Mouse (Mus musculus) splenic B cell, adult 2 months (primary cell): ENCODE results near the gene Gramd1b.

Experiments
- DNase-seq: peaks from one replicate; pipeline ENCODE4 v3.0.0-alpha.2; 2011; ENCODE audit warnings: low read depth, low spot score
- H3K27me3 ChIP-seq: 2 replicates; pipeline ENCODE4 v1.6.1; 2012; ENCODE audit warnings: mild to moderate bottlenecking, low read length, moderate library complexity, mixed read lengths; ENCODE audit not compliant: control insufficient read depth, poor library complexity, insufficient read depth, severe bottlenecking
- H3K36me3 ChIP-seq: 2 replicates; pipeline ENCODE4 v1.6.1; 2012; ENCODE audit warnings: mild to moderate bottlenecking, low read length, moderate library complexity, mixed read lengths; ENCODE audit not compliant: control insufficient read depth, poor library complexity, insufficient read depth, severe bottlenecking

The Gramd1b gene

DNA sequence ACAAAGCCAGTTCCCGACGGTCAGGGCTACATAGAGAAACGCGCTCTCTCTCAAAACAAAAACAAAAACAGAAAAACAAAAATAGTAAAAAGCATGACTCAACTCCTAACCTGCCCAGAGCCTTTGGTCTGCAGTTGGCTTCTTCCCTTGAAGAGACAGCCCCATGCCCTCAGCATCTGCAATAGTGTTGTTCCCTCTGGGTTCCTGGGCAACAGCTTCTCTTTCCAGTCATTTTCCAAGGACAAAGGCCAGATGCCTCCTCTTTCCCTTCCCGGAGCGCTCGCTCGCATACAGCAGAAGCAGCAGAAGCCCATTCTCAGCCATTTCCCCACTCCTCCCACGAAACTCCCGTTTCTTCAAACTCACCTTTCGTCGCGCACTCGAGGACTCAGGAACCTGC is 118.3 kb downstream of the Gramd1b start:
- DNase-seq, result no peak
- Histone ChIP-seq H3K27me3 (no peaks in the 10 kb centered on the region), H3K36me3 (no peaks in the 10 kb centered on the region)

DNA sequence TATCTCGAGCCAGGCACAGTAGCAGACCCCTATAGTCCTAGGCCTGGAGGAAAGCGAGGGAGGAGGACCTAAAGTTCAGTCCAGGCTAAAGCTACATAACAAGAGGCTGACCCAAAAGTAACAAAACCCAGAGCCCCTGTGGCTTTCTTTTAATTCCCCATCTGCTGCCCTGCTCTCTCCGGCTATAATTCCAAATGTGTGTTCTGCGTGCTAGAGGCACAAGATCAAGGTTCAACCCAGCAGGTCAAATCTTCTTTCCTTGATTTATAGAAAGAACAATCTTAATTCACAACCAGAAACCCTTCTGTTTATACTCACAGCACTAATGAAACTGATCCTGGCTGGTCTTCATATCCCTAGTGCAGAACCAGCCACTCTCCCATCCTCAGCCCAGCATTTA is 118.9 kb downstream of the Gramd1b start:
- Histone ChIP-seq H3K27me3 (no peaks in the 10 kb centered on the region), H3K36me3 (no peaks in the 10 kb centered on the region)
- no peak for DNase-seq

DNA sequence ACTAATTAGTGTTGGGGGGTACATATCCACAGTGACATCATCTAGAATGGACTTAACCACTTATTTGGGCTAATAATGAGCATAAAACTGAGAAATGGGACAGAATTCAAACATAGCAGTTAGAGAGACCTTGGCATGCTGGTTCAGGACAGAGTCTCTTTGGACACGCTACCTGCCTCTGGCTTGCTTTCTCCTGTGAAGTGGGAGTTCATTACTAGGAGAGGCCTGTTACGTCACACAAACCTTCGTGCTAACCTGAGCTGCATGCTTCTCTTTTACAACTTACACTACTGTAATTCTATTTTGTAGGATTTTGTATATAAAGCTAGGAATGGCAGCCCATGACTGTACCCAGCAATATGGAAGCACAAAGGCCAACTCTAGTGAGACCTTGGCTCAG is 120.3 kb downstream of the Gramd1b start:
- Histone ChIP-seq H3K27me3 (no peaks in the 10 kb centered on the region), H3K36me3 (no peaks in the 10 kb centered on the region)
- DNase-seq, result no peak

DNA sequence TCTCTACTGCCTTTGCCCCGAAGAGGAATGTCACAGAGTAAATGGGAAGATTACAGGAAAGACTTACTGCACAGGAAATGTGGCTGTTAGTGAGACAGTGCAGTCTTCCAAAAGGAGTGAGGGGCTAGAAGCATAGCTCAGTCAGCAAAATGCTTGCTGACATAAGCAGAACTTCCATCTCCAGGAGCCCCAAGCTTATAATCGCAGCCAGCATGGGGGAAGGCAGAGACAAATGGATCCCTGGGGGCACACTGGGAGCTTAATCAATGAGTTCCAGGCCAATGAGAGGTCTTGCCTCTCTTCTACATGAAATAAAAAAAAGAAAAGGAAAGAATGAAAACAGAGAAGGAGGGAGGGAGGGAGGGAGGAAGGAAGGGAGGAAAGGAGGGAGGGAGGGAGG is 122.1 kb downstream of the Gramd1b start:
- no peak for DNase-seq
- Histone ChIP-seq H3K27me3 (no peaks in the 10 kb centered on the region), H3K36me3 (no peaks in the 10 kb centered on the region)

DNA sequence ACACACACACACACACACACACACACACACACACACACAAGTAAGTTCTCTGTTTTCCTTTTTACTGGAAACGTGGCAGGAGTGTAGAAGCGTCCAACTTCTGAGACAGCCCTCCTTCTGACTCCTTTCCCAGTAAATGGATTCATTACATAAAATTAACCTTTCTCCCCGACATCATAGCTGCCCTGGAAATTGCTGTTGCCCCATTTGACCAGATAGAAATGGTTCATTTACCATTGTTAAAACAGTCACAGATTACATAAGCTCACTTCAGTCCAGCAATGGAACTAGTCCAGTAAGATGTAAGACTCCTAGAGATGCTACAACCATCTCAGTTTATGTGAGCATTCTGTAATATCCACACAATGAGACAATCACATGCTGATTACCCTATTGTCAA is 122.8 kb downstream of the Gramd1b start:
- DNase-seq, result no peak
- no peaks in the 10 kb centered on the region for H3K27me3 ChIP-seq

DNA sequence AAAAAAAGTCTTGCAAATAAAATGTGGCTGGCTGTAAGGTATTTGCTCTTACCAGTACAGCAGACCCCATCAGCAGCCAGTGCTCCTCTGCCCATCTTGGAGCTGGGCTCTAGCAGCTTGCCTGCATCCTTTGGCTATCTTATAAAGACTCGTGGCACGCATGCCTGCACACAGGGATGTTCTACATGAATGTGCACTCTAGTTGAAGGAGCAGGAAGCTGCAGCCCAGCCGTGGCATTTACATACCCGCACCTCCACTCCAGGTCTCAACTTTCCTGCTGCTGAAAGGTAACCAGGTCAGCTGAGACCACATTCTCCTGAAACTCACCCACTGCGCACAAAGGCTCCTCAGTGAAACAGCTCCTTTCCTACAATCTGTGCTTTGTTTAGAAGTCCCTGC is 123.3 kb downstream of the Gramd1b start:
- H3K27me3 ChIP-seq, result no peaks in the 10 kb centered on the region
- no peaks in the 10 kb centered on the region for H3K36me3 ChIP-seq
- no peak for DNase-seq

More for the DNA sequence above, 122.8 kb downstream of the Gramd1b start:
- no peaks in the 10 kb centered on the region for H3K36me3 ChIP-seq

DNA sequence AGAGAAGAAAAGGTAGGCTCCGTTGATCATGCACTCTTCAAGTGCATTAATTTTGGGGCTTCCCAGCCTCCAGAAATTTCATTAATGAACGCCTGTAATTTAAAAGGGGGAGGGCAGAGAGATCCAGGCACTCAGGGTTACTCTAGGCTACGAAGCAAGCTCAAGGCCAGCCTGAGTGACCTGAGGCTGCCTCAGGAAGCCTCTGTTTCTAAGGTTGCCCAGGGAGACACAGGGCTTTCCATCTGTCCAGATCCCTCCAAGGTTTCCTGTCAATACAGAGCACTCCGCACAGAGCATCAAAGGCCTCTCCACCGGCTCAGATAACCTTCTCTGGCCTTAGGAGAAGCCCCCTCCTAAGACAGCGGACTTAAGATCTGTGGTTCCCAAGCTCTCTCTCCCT is 125.4 kb downstream of the Gramd1b start:
- DNase-seq, result no peak
- H3K36me3 ChIP-seq, result no peaks in the 10 kb centered on the region
- H3K27me3 ChIP-seq, result no peaks in the 10 kb centered on the region

DNA sequence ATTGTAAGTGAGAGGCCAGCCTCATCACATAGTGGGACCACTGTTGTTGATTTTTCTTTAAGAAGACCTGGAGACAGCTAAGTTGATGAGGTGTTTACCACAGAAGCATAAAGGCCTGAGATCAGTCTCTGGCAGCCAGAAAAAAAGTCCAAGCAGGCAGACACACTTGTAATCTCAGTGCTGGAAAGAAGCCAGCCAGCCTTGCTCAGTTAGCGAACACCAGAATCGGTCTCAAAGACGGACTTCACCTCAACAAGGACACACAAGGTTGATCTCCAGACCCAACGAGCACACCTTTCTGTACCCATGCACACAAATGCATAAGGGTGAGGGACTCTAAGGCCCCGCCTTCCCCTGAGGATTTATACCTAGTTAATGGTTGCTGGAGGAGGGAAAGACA is 125.9 kb downstream of the Gramd1b start:
- DNase-seq, result no peak
- Histone ChIP-seq H3K27me3 (no peaks in the 10 kb centered on the region), H3K36me3 (no peaks in the 10 kb centered on the region)

DNA sequence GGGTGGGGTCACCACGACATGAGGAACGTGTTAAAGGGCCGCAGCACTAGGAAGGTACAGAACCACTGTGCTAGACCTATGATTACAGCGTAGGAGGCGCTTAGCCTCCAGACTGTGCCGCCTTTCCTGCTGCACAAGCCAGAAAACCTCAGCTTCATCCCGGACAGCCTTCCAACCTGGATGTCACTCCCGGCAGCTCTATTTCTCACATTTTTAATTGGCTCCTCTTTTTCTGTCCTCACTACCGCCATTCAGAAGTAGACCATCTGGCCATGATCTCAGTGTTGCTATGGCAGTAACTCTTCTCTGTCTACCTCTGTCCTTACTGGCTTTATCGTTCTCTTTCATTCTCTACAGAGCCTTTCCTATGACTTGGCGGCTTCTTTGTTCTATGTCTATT is 126.5 kb downstream of the Gramd1b start:
- H3K36me3 ChIP-seq, result no peaks in the 10 kb centered on the region
- DNase-seq, result no peak
- no peaks in the 10 kb centered on the region for H3K27me3 ChIP-seq

DNA sequence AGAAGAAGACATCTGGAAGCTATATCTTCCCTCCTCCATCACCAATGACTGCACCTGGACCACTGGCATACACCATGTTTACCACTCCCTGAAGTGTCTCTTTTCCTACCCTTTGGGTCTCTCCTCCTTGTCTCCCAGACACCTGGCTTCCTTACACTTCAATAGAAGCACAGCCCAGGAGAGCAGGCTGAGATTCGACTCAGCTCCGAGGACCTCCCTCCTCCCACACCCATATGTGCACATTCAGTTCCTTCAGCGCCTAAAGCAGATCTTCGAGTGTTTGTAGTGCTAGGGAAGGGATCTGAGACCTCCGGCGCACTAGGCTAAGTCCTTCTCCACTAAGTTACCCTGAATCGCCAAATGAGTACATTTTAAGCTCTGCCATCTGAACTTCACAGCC is 127.4 kb downstream of the Gramd1b start:
- Histone ChIP-seq H3K36me3 (no peaks in the 10 kb centered on the region), H3K27me3 (no peaks in the 10 kb centered on the region)
- DNase-seq, result no peak

DNA sequence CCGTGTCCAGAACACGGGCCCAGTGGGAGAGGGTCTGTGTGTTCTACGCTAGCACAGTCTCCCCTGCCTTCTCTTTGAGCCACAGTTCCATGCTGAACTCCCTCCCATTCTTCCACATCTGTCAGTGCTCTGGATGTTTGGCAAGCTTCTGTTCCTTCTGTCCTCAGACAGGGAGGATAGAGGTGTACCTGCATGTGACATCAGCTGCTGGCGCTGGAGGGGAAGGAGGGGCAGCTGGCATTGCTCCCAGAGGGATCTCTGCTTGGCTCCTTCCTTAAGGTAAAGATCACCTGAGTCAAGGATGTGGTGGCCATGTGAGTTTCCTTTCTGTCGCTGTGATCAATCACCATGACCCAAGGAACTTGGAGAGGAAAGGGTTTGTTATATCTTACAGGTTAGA is 129.4 kb downstream of the Gramd1b start:
- Histone ChIP-seq H3K36me3 (no peaks in the 10 kb centered on the region), H3K27me3 (no peaks in the 10 kb centered on the region)
- no peak for DNase-seq

DNA sequence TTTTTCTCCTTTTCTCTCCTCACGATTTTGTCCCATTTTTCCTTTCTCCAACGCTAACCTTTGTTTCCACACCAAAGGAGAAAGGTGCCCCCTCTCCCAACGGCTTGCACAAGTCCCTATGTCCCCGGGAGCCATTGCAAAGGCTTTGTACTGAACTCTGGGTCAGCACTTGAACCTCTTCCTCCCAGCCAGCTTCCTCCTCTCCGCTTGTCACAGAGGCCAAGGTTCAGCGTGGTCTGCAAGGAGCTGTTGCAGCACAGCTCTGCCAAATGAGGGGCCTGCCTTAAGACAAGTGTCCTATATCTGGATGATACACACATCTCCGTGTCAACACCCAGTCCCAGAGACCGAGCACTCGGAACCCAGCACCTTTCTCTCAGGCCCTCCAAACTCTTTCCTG is 130.3 kb downstream of the Gramd1b start:
- DNase-seq, result no peak
- no peaks in the 10 kb centered on the region for H3K27me3 ChIP-seq
- H3K36me3 ChIP-seq, result no peaks in the 10 kb centered on the region

DNA sequence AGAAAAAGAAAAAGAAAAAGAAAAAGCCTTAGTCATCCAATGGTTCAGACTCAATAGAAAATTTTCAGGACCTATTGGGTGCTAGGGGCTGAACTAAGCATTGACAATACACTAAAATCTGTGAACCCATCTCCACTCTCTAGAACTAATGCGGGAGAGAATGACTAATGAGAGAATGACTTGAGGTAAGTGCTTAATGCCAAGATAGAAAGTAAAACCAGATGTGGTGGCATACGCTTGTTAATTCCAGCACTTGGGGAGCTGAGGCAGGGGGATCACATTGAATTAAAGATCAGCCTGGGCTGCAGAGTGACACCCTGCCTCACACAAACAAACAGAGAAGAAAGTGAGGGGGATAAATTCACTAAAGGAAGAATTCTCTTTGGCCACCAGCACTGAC is 131.0 kb downstream of the Gramd1b start:
- no peaks in the 10 kb centered on the region for H3K27me3 ChIP-seq
- no peak for DNase-seq
- H3K36me3 ChIP-seq, result no peaks in the 10 kb centered on the region

DNA sequence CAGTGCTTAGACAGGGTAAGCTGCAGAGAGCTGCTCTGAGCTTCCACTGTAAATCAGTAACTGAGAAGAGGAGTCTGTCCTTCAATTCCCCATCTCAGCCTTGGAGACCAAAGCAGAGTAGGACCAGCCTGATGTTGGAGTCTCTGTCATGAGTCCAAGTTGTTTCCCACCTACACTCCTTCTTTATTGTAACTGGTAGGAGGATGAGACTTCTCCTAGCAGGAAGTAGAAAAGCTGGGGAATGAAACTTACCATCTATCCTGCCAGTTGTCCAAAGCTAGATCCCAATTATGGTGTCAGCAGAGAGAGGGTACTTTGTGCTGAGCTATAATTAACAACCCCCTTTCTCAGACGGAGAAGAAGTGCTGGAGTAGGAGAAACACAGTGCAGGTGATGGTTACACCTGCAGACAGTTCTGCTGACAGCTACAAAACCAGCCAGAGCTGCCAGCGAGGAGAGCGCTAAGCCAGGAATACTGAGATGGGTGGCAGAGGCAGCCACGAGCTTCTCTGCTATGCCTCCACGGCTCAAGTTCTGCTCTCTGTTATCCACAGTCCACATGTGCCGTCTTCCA is 131.7 kb downstream of the Gramd1b start:
- DNase-seq, result no peak
- Histone ChIP-seq H3K27me3 (no peaks in the 10 kb centered on the region), H3K36me3 (no peaks in the 10 kb centered on the region)

DNA sequence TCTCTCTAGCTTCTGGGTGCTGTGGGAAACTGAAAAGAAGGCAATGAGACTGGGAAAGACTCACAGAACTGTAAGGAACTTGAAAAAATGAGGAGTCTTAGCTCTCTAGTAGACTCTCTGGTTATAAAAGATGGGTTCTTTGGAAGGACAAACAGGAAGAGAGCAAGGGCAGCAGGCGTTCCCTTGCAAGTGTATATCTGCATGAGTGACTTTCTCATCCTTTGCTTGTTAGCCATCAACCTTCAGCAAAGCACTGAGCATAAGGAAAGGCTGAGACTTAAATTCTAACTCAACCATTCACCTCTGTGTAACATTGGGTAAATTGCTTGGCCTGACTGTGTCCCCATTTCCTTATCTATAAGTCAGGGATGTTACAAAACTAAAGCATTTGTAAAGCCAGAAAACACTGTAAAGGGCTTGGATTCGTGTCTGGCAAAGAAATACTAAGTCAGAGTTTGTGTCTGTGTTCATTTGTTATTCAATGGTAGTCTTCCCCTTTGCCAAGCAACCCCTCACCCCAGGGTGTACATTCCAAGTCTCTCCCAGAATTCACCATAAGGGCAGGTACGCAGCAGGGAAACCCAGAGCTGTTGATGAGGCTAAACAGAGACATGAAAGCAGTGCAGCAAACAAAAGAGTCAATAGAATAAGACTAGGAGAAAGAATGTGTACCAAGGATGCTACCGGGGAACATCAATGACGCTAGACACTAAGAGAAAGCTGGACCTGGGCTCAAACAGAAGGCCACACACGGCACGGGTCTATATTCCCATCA is 133.5 kb downstream of the Gramd1b start:
- H3K27me3 ChIP-seq, result no peaks in the 10 kb centered on the region
- no peaks in the 10 kb centered on the region for H3K36me3 ChIP-seq
- DNase-seq, result no peak

DNA sequence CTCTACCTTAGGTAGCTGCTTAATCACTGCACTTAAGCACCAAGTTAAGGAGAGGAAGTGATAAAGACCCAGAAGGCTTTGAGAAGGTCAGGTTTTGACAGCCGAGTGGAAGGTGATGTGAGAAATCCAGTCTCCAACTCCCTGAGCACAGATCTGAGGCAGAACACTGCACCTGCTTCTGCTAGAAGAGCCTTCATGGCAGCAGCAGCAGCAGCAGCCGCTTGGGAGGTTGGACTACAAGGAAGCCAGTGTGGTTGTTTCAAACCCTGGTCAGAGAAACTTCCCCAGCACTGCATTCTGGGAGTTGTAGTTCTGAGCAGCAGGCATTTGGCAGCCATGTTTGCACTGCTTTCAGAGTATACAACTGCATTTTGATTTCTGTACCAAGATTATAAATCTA is 134.1 kb downstream of the Gramd1b start:
- Histone ChIP-seq H3K36me3 (no peaks in the 10 kb centered on the region), H3K27me3 (no peaks in the 10 kb centered on the region)
- peak; percentile 81 for DNase-seq
